Comparison of ENCODE assay signal across 18 mouse cellular contexts in the genomic region with DNA sequence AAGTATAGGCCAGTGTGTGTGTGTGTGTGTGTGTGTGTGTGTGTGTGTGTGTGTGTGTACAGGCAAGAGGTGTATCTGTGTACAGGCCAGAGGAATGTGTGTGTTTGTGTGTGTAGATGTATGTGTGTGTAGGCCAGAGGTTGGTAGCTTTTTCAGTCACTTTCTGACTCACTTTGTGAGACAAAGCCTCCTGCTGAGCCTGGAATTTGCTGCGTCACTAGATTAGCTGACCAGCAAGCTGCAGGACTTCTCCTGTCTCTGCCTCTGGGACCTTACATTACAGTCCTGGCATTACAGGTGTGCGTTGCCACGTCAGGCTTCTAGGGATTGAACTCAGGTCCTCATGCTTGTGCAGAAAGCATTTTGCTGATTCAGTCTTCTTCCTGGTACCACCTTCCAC. TPM values are rescaled to one million over a fixed set of nuclear protein-coding genes. Genes with fewer than 3 reads are reported as not detected.
DNase-seq lines count a peak whose midpoint lies in the region; ATAC-seq and TF ChIP-seq lines count a peak whose summit lies in the region.
"Had no signal": no experiment of that assay in that cellular context is flagged by ENCODE, and none has a peak within 500 bp of the region (broad histone marks: within the 10 kb centered on the region; RNA-seq: fewer than 3 reads in every experiment).

No protein-coding gene starts in this region.

- no peak overlapping the region for H3K4me2 ChIP-seq in midbrain, embryonic 13.5 days (replicated peaks)
- H3K4me2 ChIP-seq: limb, embryonic 15.5 days; neural tube, embryonic 12.5 days had no signal

- intact Hi-C loops in heart, postnatal 25 days (cut with DNase I), result loop anchor here (1.0 to 5.0 kb wide), 4 partner anchors 23 to 135 kb away; a partner anchor contains a TSS

- 41% methylated on average over 3 of the region's 3 CpGs for WGBS in midbrain, embryonic 10.5 days
- WGBS in midbrain, embryonic 13.5 days, result 38% methylated on average over 3 of the region's 3 CpGs

- H3K4me1 ChIP-seq in midbrain, embryonic 10.5 days, result peaks cover 30% of the 10 kb centered on the region
- H3K4me1 ChIP-seq in midbrain, embryonic 13.5 days (replicated peaks), result peaks cover 16% of the 10 kb centered on the region
- peaks cover 5 to 21% of the 10 kb centered on the region in 2 experiments for H3K4me1 ChIP-seq in ES-E14 (ENCODE audit: control insufficient read depth in 2 of 2, insufficient read depth in 2 of 2, low read length in 2 of 2, poor library complexity in 1 of 2)

- H3K9ac ChIP-seq in midbrain, embryonic 13.5 days (replicated peaks), result no peak overlapping the region
- no peak overlapping the region for H3K9ac ChIP-seq in ES-E14 (ENCODE audit: insufficient read depth, low read depth, low read length, poor library complexity, severe bottlenecking)
- H3K9ac ChIP-seq: limb, embryonic 15.5 days; neural tube, embryonic 12.5 days had no signal

- in situ Hi-C loops in ES-E14 (cut with MboI; ENCODE audit: low sequenced_read_pairs in 2 of 2, unreplicated experiment in 2 of 2), result no loop called here

- no peaks in the 10 kb centered on the region for H3K36me3 ChIP-seq in midbrain, embryonic 10.5 days
- no peaks in the 10 kb centered on the region for H3K36me3 ChIP-seq in midbrain, embryonic 13.5 days
- no peaks in the 10 kb centered on the region for H3K36me3 ChIP-seq in ES-E14 (ENCODE audit: control insufficient read depth, insufficient read depth, low read length, poor library complexity, severe bottlenecking)
- H3K36me3 ChIP-seq: embryonic facial prominence, embryonic 10.5 days; limb, embryonic 15.5 days; neural tube, embryonic 12.5 days had no signal

- H3K27me3 ChIP-seq in midbrain, embryonic 10.5 days (ENCODE audit: low read depth, poor library complexity, severe bottlenecking), result no peaks in the 10 kb centered on the region
- H3K27me3 ChIP-seq in midbrain, embryonic 13.5 days, result no peaks in the 10 kb centered on the region
- H3K27me3 ChIP-seq: limb, embryonic 15.5 days; neural tube, embryonic 12.5 days had no signal

- H3K27ac ChIP-seq in midbrain, embryonic 10.5 days (replicated peaks), result peak overlapping the region; percentile 23; the same call in 1 of the 2 replicates
- no peak overlapping the region for H3K27ac ChIP-seq in midbrain, embryonic 13.5 days
- H3K27ac ChIP-seq in ES-E14 (ENCODE audit: insufficient read depth, low read depth, low read length, poor library complexity, severe bottlenecking), result peak overlapping the region; percentile 92
- H3K27ac ChIP-seq: limb, embryonic 15.5 days; neural tube, embryonic 12.5 days had no signal

- no peaks in the 10 kb centered on the region for H3K9me3 ChIP-seq in midbrain, embryonic 10.5 days (replicated peaks)
- H3K9me3 ChIP-seq in midbrain, embryonic 13.5 days, result no peaks in the 10 kb centered on the region
- no peaks in the 10 kb centered on the region for H3K9me3 ChIP-seq in ES-E14 (ENCODE audit: control insufficient read depth, insufficient read depth, low read depth, low read length)
- H3K9me3 ChIP-seq: embryonic facial prominence, embryonic 10.5 days; limb, embryonic 15.5 days; neural tube, embryonic 12.5 days had no signal

- 0 out of 2 replicates have a peak overlapping the region, but pooled peaks have one; percentile 18 for H3K4me3 ChIP-seq in midbrain, embryonic 10.5 days
- H3K4me3 ChIP-seq in midbrain, embryonic 13.5 days (replicated peaks), result no peak overlapping the region
- H3K4me3 ChIP-seq in ES-E14 (ENCODE audit: insufficient read depth in 1 of 2, low read depth in 1 of 2, low read length in 2 of 2, poor library complexity in 1 of 2, severe bottlenecking in 1 of 2), result no peak overlapping the region
- H3K4me3 ChIP-seq: embryonic facial prominence, embryonic 10.5 days; limb, embryonic 15.5 days; neural tube, embryonic 12.5 days had no signal

- no peak for ATAC-seq in midbrain, embryonic 13.5 days

- peak; percentile 84 for DNase-seq in heart, adult 11 months
- no peak for DNase-seq in heart, postnatal 25 days (ENCODE audit: low spot score)
- DNase-seq in midbrain, embryonic 10.5 days (ENCODE audit: low spot score), result no peak
- DNase-seq in ES-E14 (ENCODE audit: low read depth, low spot score), result no peak
- peak; percentile 63 for DNase-seq in yolk sac, embryonic 10.5 days (ENCODE audit: low spot score)
- DNase-seq in adrenal gland, postnatal 25 days, result no peak

TF ChIP-seq in ES-E14, 5 proteins besides CTCF, POLR2A, EP300 and RAD21:
- TF ChIP-seq HCFC1 (IDR thresholded peaks at IDR 0.05; ENCODE audit: borderline replicate concordance, insufficient read depth, low read length), result no peak
- peak; percentile 97 for TF ChIP-seq MAFK (IDR thresholded peaks at IDR 0.05; ENCODE audit: insufficient read depth, low read depth, low read length)
- TF ChIP-seq ZNF384 (IDR thresholded peaks at IDR 0.05; ENCODE audit: low read depth, low read length), result no peak
- no peak for TF ChIP-seq ZC3H11A (IDR thresholded peaks at IDR 0.05; ENCODE audit: borderline replicate concordance, low read depth, low read length)
- TF ChIP-seq CHD2 (IDR thresholded peaks at IDR 0.05; ENCODE audit: low read depth, low read length), result 0 out of 2 replicates have a peak, but pooled peaks have one; percentile 43

RNA-seq across cellular contexts. Expression of a gene that starts 5.3 kb away (rescaled TPM):
- total RNA-seq in heart, postnatal 25 days (2021), result 100 to 1,000 TPM; 471 to 515 TPM
- 409 and 515 TPM in 2 replicates for polyA plus RNA-seq in midbrain, embryonic 10.5 days (2016; fragmentation: Nextera tagmentation; extraction: Ambion mirVana)
- polyA plus RNA-seq in midbrain, embryonic 13.5 days (2015; fragmentation: Nextera tagmentation; extraction: Ambion mirVana), result 418 and 448 TPM in 2 replicates
- 4,130 and 4,285 TPM in 2 replicates for total RNA-seq in ES-E14 (2012; rRNA removed)
- 728 and 789 TPM in 2 replicates for total RNA-seq in adrenal gland, postnatal 25 days (2021)

RNA-seq across cellular contexts. Expression of a gene that starts 21.5 kb away (rescaled TPM):
- 10 to 100 TPM; 13.0 to 13.8 TPM for total RNA-seq in heart, postnatal 25 days (2021)
- 12.1 and 14.0 TPM in 2 replicates for polyA plus RNA-seq in midbrain, embryonic 10.5 days (2016; fragmentation: Nextera tagmentation; extraction: Ambion mirVana)
- 18.2 and 21.6 TPM in 2 replicates for polyA plus RNA-seq in midbrain, embryonic 13.5 days (2015; fragmentation: Nextera tagmentation; extraction: Ambion mirVana)
- 13.4 and 15.5 TPM in 2 replicates for total RNA-seq in ES-E14 (2012; rRNA removed)
- 16.1 and 19.6 TPM in 2 replicates for total RNA-seq in adrenal gland, postnatal 25 days (2021)

RNA-seq across cellular contexts. Expression of a gene that starts 26.2 kb away (rescaled TPM):
- total RNA-seq in heart, postnatal 25 days (2021), result 10 to 100 TPM; 50.3 to 58.2 TPM
- 5.3 and 6.4 TPM in 2 replicates for polyA plus RNA-seq in midbrain, embryonic 10.5 days (2016; fragmentation: Nextera tagmentation; extraction: Ambion mirVana)
- polyA plus RNA-seq in midbrain, embryonic 13.5 days (2015; fragmentation: Nextera tagmentation; extraction: Ambion mirVana), result 1.4 and 1.7 TPM in 2 replicates
- 291 and 497 TPM in 2 replicates for total RNA-seq in ES-E14 (2012; rRNA removed)
- 29.3 and 38.0 TPM in 2 replicates for total RNA-seq in adrenal gland, postnatal 25 days (2021)

RNA-seq across cellular contexts. Expression of a gene that starts 37.8 kb away (rescaled TPM):
- not detected for total RNA-seq in heart, postnatal 25 days (2021)
- polyA plus RNA-seq in midbrain, embryonic 10.5 days (2016; fragmentation: Nextera tagmentation; extraction: Ambion mirVana), result 0.11 TPM in 1 of 2 replicates, not detected in the other
- polyA plus RNA-seq in midbrain, embryonic 13.5 days (2015; fragmentation: Nextera tagmentation; extraction: Ambion mirVana), result not detected in 2 replicates
- 0.54 and 1.4 TPM in 2 replicates for total RNA-seq in ES-E14 (2012; rRNA removed)
- not detected in 2 replicates for total RNA-seq in adrenal gland, postnatal 25 days (2021)
- total RNA-seq: adrenal gland, adult 8-10 months; gastrocnemius, postnatal 25 days; layer of hippocampus, postnatal 14 days; left cerebral cortex, postnatal 14 days; MEL had no signal
- polyA plus RNA-seq: C2C12; heart, postnatal 0 days; testis, adult 2 months had no signal

Comparison
In these comparisons a context has a peak if more than half of its experiments do, and no peak if none do; other contexts are left out.
1. DNase-seq: peak in heart, adult 11 months (single experiment) and yolk sac, embryonic 10.5 days (single experiment); none in heart, postnatal 25 days (single experiment), midbrain, embryonic 10.5 days (single experiment), ES-E14 (single experiment) and adrenal gland, postnatal 25 days (single experiment).